Mouse (Mus musculus): Measurements from ENCODE around the gene Lgmn.
A peak's percentile ranks its signal among the peaks of the same experiment; 100 is the strongest.

Lgmn gene

GRCm38 (mm10) chr12:102430228-102430627, 9.4 kb downstream of the Lgmn start:
- DNase-seq, result no peak

- no peak for DNase-seq
These were observed 10.0 kb downstream of the Lgmn start for GRCm38 (mm10) chr12:102429656-102430055.

- no peak for DNase-seq
These were observed 13.3 kb downstream of the Lgmn start for GRCm38 (mm10) chr12:102426285-102426684.

GRCm38 (mm10) chr12:102425048-102425578, 14.5 kb downstream of the Lgmn start:
- no peak for DNase-seq

GRCm38 (mm10) chr12:102424456-102424855, 15.2 kb downstream of the Lgmn start:
- DNase-seq, result no peak

GRCm38 (mm10) chr12:102423625-102424024, 16.0 kb downstream of the Lgmn start:
- peak; percentile 50 to 65 for DNase-seq

- DNase-seq, result peak; percentile 59 to 61
These were observed 16.8 kb downstream of the Lgmn start for GRCm38 (mm10) chr12:102422623-102423320.

- DNase-seq, result peak; percentile 66 to 88
These were observed 17.5 kb downstream of the Lgmn start for GRCm38 (mm10) chr12:102422065-102422464.

GRCm38 (mm10) chr12:102420168-102420890, 19.3 kb downstream of the Lgmn start:
- DNase-seq, result peak; percentile 41 to 81

- DNase-seq, result peak; percentile 30 to 52
These were observed 20.1 kb downstream of the Lgmn start for GRCm38 (mm10) chr12:102419544-102419943.

GRCm38 (mm10) chr12:102417701-102418100, 21.9 kb downstream of the Lgmn start:
- DNase-seq, result peak; percentile 50 to 76

- no peak for DNase-seq
These were observed 22.6 kb downstream of the Lgmn start for GRCm38 (mm10) chr12:102416955-102417510.

GRCm38 (mm10) chr12:102416391-102416837, 23.2 kb downstream of the Lgmn start:
- DNase-seq, result peak in 1 of 2 experiments; percentile 54

GRCm38 (mm10) chr12:102414686-102415085, 24.9 kb downstream of the Lgmn start:
- no peak for DNase-seq

- no peak for DNase-seq
These were observed 26.4 kb downstream of the Lgmn start for GRCm38 (mm10) chr12:102413171-102413570.

GRCm38 (mm10) chr12:102398588-102398987, 41.0 kb downstream of the Lgmn start:
- no peak for DNase-seq

- DNase-seq, result no peak
These were observed 43.3 kb downstream of the Lgmn start for GRCm38 (mm10) chr12:102395998-102396991.

- DNase-seq, result no peak
These were observed 44.1 kb downstream of the Lgmn start for GRCm38 (mm10) chr12:102395537-102395936.

- DNase-seq, result peak; percentile 86 to 92
These were observed 45.1 kb downstream of the Lgmn start for GRCm38 (mm10) chr12:102394496-102394895.

GRCm38 (mm10) chr12:102391982-102392381, 47.6 kb downstream of the Lgmn start:
- DNase-seq, result peak; percentile 35 to 74

- no peak for DNase-seq
These were observed 48.5 kb downstream of the Lgmn start for GRCm38 (mm10) chr12:102391109-102391508.

- peak in 1 of 2 experiments; percentile 29 for DNase-seq
These were observed 49.6 kb downstream of the Lgmn start for GRCm38 (mm10) chr12:102390042-102390441.
